Mouse (Mus musculus): ENCODE measurements around the gene Fam189b. TPM values are rescaled to one million over a fixed set of nuclear protein-coding genes. Genes with fewer than 3 reads are reported as not detected.
A peak's percentile ranks its signal among the peaks of the same experiment; 100 is the strongest.

The Fam189b gene
- polyA plus RNA-seq, 1 experiment: 21.7 TPM

DNA sequence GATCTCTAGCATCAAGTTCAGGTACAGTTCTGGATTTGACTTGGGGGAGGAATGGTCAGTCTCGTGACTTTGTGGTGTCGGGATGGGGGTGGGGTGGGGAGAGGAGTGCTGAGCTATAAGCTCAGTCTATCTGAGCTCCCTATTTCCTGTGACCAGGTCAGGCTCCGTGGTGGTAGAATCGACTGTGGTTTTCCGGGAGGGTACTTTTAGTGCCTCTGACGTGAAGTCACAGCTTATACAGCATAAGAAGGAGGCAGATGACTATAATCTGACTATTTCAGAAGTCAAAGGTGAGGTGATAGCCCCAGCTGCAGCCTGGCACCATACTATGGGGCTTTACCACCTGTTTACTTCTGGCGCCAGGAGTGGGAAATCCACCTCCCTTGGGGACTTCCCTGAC, 48.4 kb downstream of the Fam189b start:
- TF ChIP-seq EP300 (IDR thresholded peaks at IDR 0.05; ENCODE audit: insufficient read depth, low read depth, low read length) (no peak), CTCF (IDR thresholded peaks at IDR 0.05; ENCODE audit: low read depth, low read length) (no peak), POLR2A (IDR thresholded peaks at IDR 0.05; ENCODE audit: insufficient read depth, low read length) (no peak)
- no peak overlapping the region for H3K9ac ChIP-seq (ENCODE audit: low read depth, poor library complexity, severe bottlenecking)
- no peak overlapping the region for H3K4me3 ChIP-seq (ENCODE audit: low read depth, low read length)
- H3K4me1 ChIP-seq (ENCODE audit: control insufficient read depth, insufficient read depth, low read length): no peaks in the 10 kb centered on the region
- H3K36me3 ChIP-seq (ENCODE audit: control insufficient read depth, insufficient read depth, low read length, poor library complexity, severe bottlenecking): no peaks in the 10 kb centered on the region
- no peaks in the 10 kb centered on the region for H3K9me3 ChIP-seq (replicated peaks; ENCODE audit: control insufficient read depth, insufficient read depth, low read length, poor library complexity, severe bottlenecking)
- H3K27ac ChIP-seq (ENCODE audit: insufficient read depth, low read length): no peak overlapping the region
- H3K27me3 ChIP-seq (ENCODE audit: control insufficient read depth, insufficient read depth, low read length, poor library complexity, severe bottlenecking): no peaks in the 10 kb centered on the region

DNA sequence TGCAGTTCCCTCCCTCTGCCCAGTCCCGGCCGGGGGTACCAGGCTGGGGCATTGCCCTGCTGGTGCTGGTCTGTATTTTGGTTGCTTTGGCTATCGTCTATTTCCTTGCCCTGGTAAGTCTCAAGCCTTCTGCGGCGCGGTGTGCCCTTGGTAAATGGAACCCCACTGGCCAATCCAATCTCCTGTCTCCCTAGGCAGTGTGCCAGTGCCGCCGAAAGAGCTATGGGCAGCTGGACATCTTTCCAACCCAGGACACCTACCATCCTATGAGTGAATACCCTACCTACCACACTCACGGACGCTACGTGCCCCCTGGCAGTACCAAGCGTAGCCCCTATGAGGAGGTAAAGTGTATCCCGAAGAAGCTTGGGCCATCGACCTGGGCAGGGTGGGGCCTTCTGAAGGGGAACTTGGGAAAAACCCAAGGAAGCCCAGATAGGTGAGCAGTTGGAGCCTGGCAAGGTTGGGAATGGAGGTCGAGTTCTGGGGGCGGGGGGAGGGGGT, 48.9 kb downstream of the Fam189b start:
- Histone ChIP-seq H3K36me3 (ENCODE audit: control insufficient read depth, insufficient read depth, low read length, poor library complexity, severe bottlenecking) (no peaks in the 10 kb centered on the region), H3K9me3 (replicated peaks; ENCODE audit: control insufficient read depth, insufficient read depth, low read length, poor library complexity, severe bottlenecking) (no peaks in the 10 kb centered on the region), H3K27ac (ENCODE audit: insufficient read depth, low read length) (no peak overlapping the region), H3K4me1 (ENCODE audit: control insufficient read depth, insufficient read depth, low read length) (no peaks in the 10 kb centered on the region), H3K27me3 (ENCODE audit: control insufficient read depth, insufficient read depth, low read length, poor library complexity, severe bottlenecking) (no peaks in the 10 kb centered on the region), H3K4me3 (ENCODE audit: low read depth, low read length) (no peak overlapping the region), H3K9ac (ENCODE audit: low read depth, poor library complexity, severe bottlenecking) (no peak overlapping the region)
- TF ChIP-seq POLR2A (IDR thresholded peaks at IDR 0.05; ENCODE audit: insufficient read depth, low read length): no peak
- no peak for TF ChIP-seq EP300 (IDR thresholded peaks at IDR 0.05; ENCODE audit: insufficient read depth, low read depth, low read length)
- no peak for TF ChIP-seq CTCF (IDR thresholded peaks at IDR 0.05; ENCODE audit: low read depth, low read length)

DNA sequence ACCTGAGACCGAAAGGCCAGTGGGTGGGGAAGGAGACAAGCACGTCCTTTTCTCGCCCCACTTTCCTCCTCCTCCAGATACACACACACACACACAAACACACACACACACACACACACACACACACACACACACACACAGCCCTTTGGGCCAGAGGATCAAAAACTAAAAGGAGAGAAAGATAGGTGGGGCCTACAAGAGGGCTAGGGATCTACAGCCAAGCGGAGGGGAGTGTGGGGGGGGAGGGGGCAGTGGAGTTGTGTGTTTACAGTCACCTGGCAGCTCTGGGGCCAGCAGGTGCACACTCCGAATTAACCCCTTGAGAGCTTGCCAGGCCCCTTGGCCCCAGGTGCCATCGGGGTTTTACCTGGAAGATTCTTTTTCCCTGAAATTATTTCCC, 49.7 kb downstream of the Fam189b start:
- no peaks in the 10 kb centered on the region for H3K36me3 ChIP-seq (ENCODE audit: control insufficient read depth, insufficient read depth, low read length, poor library complexity, severe bottlenecking)
- no peaks in the 10 kb centered on the region for H3K27me3 ChIP-seq (ENCODE audit: control insufficient read depth, insufficient read depth, low read length, poor library complexity, severe bottlenecking)

DNA sequence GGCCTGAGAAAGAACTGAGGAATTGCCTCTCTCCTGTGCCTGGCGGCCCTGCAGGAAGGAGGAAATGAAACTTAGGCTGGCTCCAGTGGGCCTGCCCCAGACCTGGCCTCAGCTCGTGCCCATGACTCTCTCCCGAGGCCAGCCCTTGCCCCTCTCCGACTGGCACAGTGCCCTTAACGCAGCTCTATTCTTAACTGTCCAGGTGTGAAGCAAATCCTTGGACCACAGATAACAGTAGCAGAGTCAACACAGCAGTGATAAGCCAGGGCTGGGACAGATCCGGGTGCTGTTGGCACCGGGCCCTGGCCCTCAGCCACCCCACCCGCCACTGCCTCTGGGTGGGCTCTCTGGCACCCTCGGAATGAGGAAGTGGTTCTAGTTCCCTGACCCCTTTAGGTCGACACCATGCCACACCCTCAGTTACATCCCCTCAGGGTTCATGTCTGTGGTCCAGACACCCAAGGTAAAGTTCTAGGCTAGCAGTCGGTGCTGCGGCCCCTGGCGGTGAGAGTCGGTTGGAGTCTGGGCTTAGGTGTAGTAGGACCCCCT, 50.7 kb downstream of the Fam189b start:
- no peak for TF ChIP-seq EP300 (IDR thresholded peaks at IDR 0.05; ENCODE audit: insufficient read depth, low read depth, low read length)
- TF ChIP-seq CTCF (IDR thresholded peaks at IDR 0.05; ENCODE audit: low read depth, low read length): peak; percentile 18
- no peak for TF ChIP-seq POLR2A (IDR thresholded peaks at IDR 0.05; ENCODE audit: insufficient read depth, low read length)
- Histone ChIP-seq H3K4me3 (ENCODE audit: low read depth, low read length) (no peak overlapping the region), H3K9me3 (replicated peaks; ENCODE audit: control insufficient read depth, insufficient read depth, low read length, poor library complexity, severe bottlenecking) (no peaks in the 10 kb centered on the region), H3K27ac (ENCODE audit: insufficient read depth, low read length) (no peak overlapping the region), H3K4me1 (ENCODE audit: control insufficient read depth, insufficient read depth, low read length) (no peaks in the 10 kb centered on the region), H3K36me3 (ENCODE audit: control insufficient read depth, insufficient read depth, low read length, poor library complexity, severe bottlenecking) (no peaks in the 10 kb centered on the region), H3K9ac (ENCODE audit: low read depth, poor library complexity, severe bottlenecking) (no peak overlapping the region), H3K27me3 (ENCODE audit: control insufficient read depth, insufficient read depth, low read length, poor library complexity, severe bottlenecking) (no peaks in the 10 kb centered on the region)

More for the DNA sequence above, 49.7 kb downstream of the Fam189b start:
- TF ChIP-seq POLR2A (IDR thresholded peaks at IDR 0.05; ENCODE audit: insufficient read depth, low read length): no peak
- no peak for TF ChIP-seq CTCF (IDR thresholded peaks at IDR 0.05; ENCODE audit: low read depth, low read length)
- TF ChIP-seq EP300 (IDR thresholded peaks at IDR 0.05; ENCODE audit: insufficient read depth, low read depth, low read length): no peak
- no peak overlapping the region for H3K4me3 ChIP-seq (ENCODE audit: low read depth, low read length)
- no peaks in the 10 kb centered on the region for H3K4me1 ChIP-seq (ENCODE audit: control insufficient read depth, insufficient read depth, low read length)
- no peak overlapping the region for H3K9ac ChIP-seq (ENCODE audit: low read depth, poor library complexity, severe bottlenecking)
- no peak overlapping the region for H3K27ac ChIP-seq (ENCODE audit: insufficient read depth, low read length)
- no peaks in the 10 kb centered on the region for H3K9me3 ChIP-seq (replicated peaks; ENCODE audit: control insufficient read depth, insufficient read depth, low read length, poor library complexity, severe bottlenecking)

DNA sequence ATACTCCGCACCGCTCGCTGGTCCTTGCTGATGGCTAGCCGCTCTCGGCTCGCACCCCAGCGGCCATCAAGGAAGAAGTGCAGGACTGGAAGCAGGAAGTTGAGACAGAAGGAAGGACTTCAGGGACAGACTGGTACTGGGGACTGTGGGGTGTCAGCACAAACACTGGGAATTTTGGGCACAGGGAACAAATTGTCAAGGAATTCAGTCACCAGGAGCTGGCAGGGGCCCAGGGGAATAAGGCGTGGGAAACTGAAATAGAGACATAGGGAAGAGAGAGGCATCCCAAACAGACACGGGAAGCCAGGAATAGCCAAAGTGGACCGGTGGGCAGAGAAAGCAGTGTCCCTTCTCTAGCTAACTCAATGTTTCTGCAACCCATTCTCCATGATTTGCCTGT, 53.6 kb downstream of the Fam189b start:
- no peak for TF ChIP-seq EP300 (IDR thresholded peaks at IDR 0.05; ENCODE audit: insufficient read depth, low read depth, low read length)
- TF ChIP-seq CTCF (IDR thresholded peaks at IDR 0.05; ENCODE audit: low read depth, low read length): no peak
- TF ChIP-seq POLR2A (IDR thresholded peaks at IDR 0.05; ENCODE audit: insufficient read depth, low read length): no peak
- Histone ChIP-seq H3K4me1 (ENCODE audit: control insufficient read depth, insufficient read depth, low read length) (no peaks in the 10 kb centered on the region), H3K4me3 (ENCODE audit: low read depth, low read length) (no peak overlapping the region), H3K27ac (ENCODE audit: insufficient read depth, low read length) (no peak overlapping the region), H3K27me3 (ENCODE audit: control insufficient read depth, insufficient read depth, low read length, poor library complexity, severe bottlenecking) (no peaks in the 10 kb centered on the region), H3K36me3 (ENCODE audit: control insufficient read depth, insufficient read depth, low read length, poor library complexity, severe bottlenecking) (no peaks in the 10 kb centered on the region; the same call in 1 of the 2 replicates), H3K9ac (ENCODE audit: low read depth, poor library complexity, severe bottlenecking) (no peak overlapping the region), H3K9me3 (replicated peaks; ENCODE audit: control insufficient read depth, insufficient read depth, low read length, poor library complexity, severe bottlenecking) (no peaks in the 10 kb centered on the region)

DNA sequence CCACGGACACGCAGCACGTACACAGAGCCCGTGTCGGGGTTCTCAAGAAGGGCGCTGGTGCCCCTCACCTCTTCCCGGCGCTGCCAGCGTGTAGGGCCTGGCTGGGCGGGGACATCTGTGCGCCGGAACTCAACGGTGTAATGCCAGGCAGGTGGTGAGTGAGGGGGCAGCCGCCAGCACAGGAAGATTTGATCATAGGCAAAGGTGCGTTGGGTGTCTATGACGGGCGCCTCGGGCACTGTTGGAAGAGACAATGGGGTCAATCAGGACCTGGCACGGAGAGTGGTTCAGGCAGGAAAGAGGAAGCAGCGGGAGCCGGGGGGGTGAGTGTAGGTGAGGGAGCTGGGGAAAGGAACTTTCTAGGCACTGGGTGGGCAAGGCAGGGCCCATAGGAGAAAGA, 54.7 kb downstream of the Fam189b start:
- H3K4me3 ChIP-seq (ENCODE audit: low read depth, low read length): peak overlapping the region; percentile 2; the same call in 1 of the 2 replicates
- no peak overlapping the region for H3K9ac ChIP-seq (ENCODE audit: low read depth, poor library complexity, severe bottlenecking)
- no peak for TF ChIP-seq EP300 (IDR thresholded peaks at IDR 0.05; ENCODE audit: insufficient read depth, low read depth, low read length)
- TF ChIP-seq POLR2A (IDR thresholded peaks at IDR 0.05; ENCODE audit: insufficient read depth, low read length): no peak
- TF ChIP-seq CTCF (IDR thresholded peaks at IDR 0.05; ENCODE audit: low read depth, low read length): no peak
- H3K27ac ChIP-seq (ENCODE audit: insufficient read depth, low read length): no peak overlapping the region
- H3K9me3 ChIP-seq (replicated peaks; ENCODE audit: control insufficient read depth, insufficient read depth, low read length, poor library complexity, severe bottlenecking): no peaks in the 10 kb centered on the region
- H3K27me3 ChIP-seq (ENCODE audit: control insufficient read depth, insufficient read depth, low read length, poor library complexity, severe bottlenecking): no peaks in the 10 kb centered on the region
- H3K4me1 ChIP-seq (ENCODE audit: control insufficient read depth, insufficient read depth, low read length): no peaks in the 10 kb centered on the region
- H3K36me3 ChIP-seq (ENCODE audit: control insufficient read depth, insufficient read depth, low read length, poor library complexity, severe bottlenecking): no peaks in the 10 kb centered on the region; the same call in 1 of the 2 replicates
